Comparison of ENCODE assay signal across 13 mouse cellular contexts in genomic region chr1:133821144-133821543, GRCm38 (mm10). TPM values are rescaled to one million over a fixed set of nuclear protein-coding genes. Genes with fewer than 3 reads are reported as not detected.
DNase-seq lines count a peak whose midpoint lies in the region; ATAC-seq and TF ChIP-seq lines count a peak whose summit lies in the region.
"Had no signal": no experiment of that assay in that cellular context is flagged by ENCODE, and none has a peak within 500 bp of the region (broad histone marks: within the 10 kb centered on the region; RNA-seq: fewer than 3 reads in every experiment).

No protein-coding gene starts in this region.

- H3K4me3 ChIP-seq in hindbrain, embryonic 10.5 days, result no peak overlapping the region
- H3K4me3 ChIP-seq in hindbrain, postnatal 0 days (ENCODE audit: low read length), result no peak overlapping the region
- no peak overlapping the region for H3K4me3 ChIP-seq in embryonic facial prominence, embryonic 10.5 days
- no peak overlapping the region for H3K4me3 ChIP-seq in intestine, embryonic 15.5 days (replicated peaks)
- H3K4me3 ChIP-seq: limb, embryonic 15.5 days; myocyte had no signal

- no peak overlapping the region for H3K9ac ChIP-seq in hindbrain, postnatal 0 days (replicated peaks; ENCODE audit: low read length)
- H3K9ac ChIP-seq in intestine, embryonic 15.5 days, result no peak overlapping the region
- H3K9ac ChIP-seq: hindbrain, embryonic 14.5 days; limb, embryonic 15.5 days had no signal

- no peak overlapping the region for H3K4me2 ChIP-seq in hindbrain, postnatal 0 days (ENCODE audit: low read depth, low read length)
- H3K4me2 ChIP-seq in intestine, embryonic 15.5 days (replicated peaks), result no peak overlapping the region
- H3K4me2 ChIP-seq: hindbrain, embryonic 14.5 days; limb, embryonic 15.5 days had no signal

- no peak for DNase-seq in hindbrain, embryonic 10.5 days (ENCODE audit: low spot score)
- no peak for DNase-seq in hindbrain, postnatal 0 days (ENCODE audit: low spot score)
- peak; percentile 27 to 31 for DNase-seq in B cell, adult 2 months
- no peak for DNase-seq in embryonic facial prominence, embryonic 10.5 days (ENCODE audit: low spot score)
- DNase-seq in naive thymus-derived CD4-positive, alpha-beta T cell, adult 2 months (ENCODE audit: low read depth), result peak; percentile 66
- DNase-seq in adrenal gland, adult (ENCODE audit: inconsistent age in 2 of 2, low spot score in 1 of 2), result no peak
- DNase-seq in layer of hippocampus, postnatal 14 days (ENCODE audit: low spot score in 2 of 2), result no peak
- DNase-seq: cerebellum, postnatal 14 days had no signal

- H3K27ac ChIP-seq in hindbrain, embryonic 10.5 days, result peak overlapping the region; percentile 68
- no peak overlapping the region for H3K27ac ChIP-seq in hindbrain, postnatal 0 days
- H3K27ac ChIP-seq in embryonic facial prominence, embryonic 10.5 days (replicated peaks), result peak overlapping the region; percentile 41
- H3K27ac ChIP-seq in intestine, embryonic 15.5 days, result no peak overlapping the region
- H3K27ac ChIP-seq: hindbrain, embryonic 14.5 days; limb, embryonic 15.5 days; macrophage had no signal

- H3K4me1 ChIP-seq in hindbrain, embryonic 10.5 days (replicated peaks), result peaks cover 43% of the 10 kb centered on the region
- peaks cover 7% of the 10 kb centered on the region; the same call in 1 of the 2 replicates for H3K4me1 ChIP-seq in hindbrain, postnatal 0 days (ENCODE audit: insufficient read depth, low read length)
- peaks cover 35% of the 10 kb centered on the region for H3K4me1 ChIP-seq in embryonic facial prominence, embryonic 10.5 days
- peaks cover 14% of the 10 kb centered on the region; the same call in 1 of the 2 replicates for H3K4me1 ChIP-seq in intestine, embryonic 15.5 days (replicated peaks)

- no peaks in the 10 kb centered on the region for H3K9me3 ChIP-seq in hindbrain, embryonic 10.5 days
- no peaks in the 10 kb centered on the region for H3K9me3 ChIP-seq in hindbrain, postnatal 0 days (ENCODE audit: low read length)
- no peaks in the 10 kb centered on the region for H3K9me3 ChIP-seq in embryonic facial prominence, embryonic 10.5 days
- H3K9me3 ChIP-seq in intestine, embryonic 15.5 days, result no peaks in the 10 kb centered on the region
- H3K9me3 ChIP-seq: limb, embryonic 15.5 days had no signal

- no peaks in the 10 kb centered on the region for H3K36me3 ChIP-seq in hindbrain, embryonic 10.5 days
- no peaks in the 10 kb centered on the region for H3K36me3 ChIP-seq in hindbrain, postnatal 0 days (ENCODE audit: insufficient read depth, low read length)
- H3K36me3 ChIP-seq in embryonic facial prominence, embryonic 10.5 days (replicated peaks), result no peaks in the 10 kb centered on the region
- no peaks in the 10 kb centered on the region for H3K36me3 ChIP-seq in intestine, embryonic 15.5 days
- H3K36me3 ChIP-seq: limb, embryonic 15.5 days had no signal

- 61% methylated on average over 5 of the region's 5 CpGs for WGBS in hindbrain, embryonic 10.5 days
- WGBS in hindbrain, postnatal 0 days, result 58% methylated on average over 5 of the region's 5 CpGs
- 41% methylated on average over 5 of the region's 5 CpGs for WGBS in embryonic facial prominence, embryonic 10.5 days
- 55% methylated on average over 5 of the region's 5 CpGs for WGBS in intestine, embryonic 15.5 days

- ATAC-seq in hindbrain, postnatal 0 days, result no peak
- no peak for ATAC-seq in intestine, embryonic 15.5 days

- H3K27me3 ChIP-seq in hindbrain, embryonic 10.5 days (ENCODE audit: insufficient read depth, poor library complexity, severe bottlenecking), result peaks cover 30% of the 10 kb centered on the region
- H3K27me3 ChIP-seq in hindbrain, postnatal 0 days (ENCODE audit: insufficient read depth, low read length), result no peaks in the 10 kb centered on the region
- peaks cover 25% of the 10 kb centered on the region for H3K27me3 ChIP-seq in embryonic facial prominence, embryonic 10.5 days (replicated peaks; ENCODE audit: low read depth, poor library complexity, severe bottlenecking)
- H3K27me3 ChIP-seq in intestine, embryonic 15.5 days (replicated peaks), result no peaks in the 10 kb centered on the region
- H3K27me3 ChIP-seq: limb, embryonic 15.5 days had no signal

- no peak for TF ChIP-seq CTCF in hindbrain, postnatal 0 days (IDR thresholded peaks at IDR 0.05; ENCODE audit: low read depth)

RNA-seq across cellular contexts. Expression of gene Atp2b4, which starts 20.3 kb away (rescaled TPM):
- polyA plus RNA-seq in hindbrain, embryonic 10.5 days (2016; fragmentation: Nextera tagmentation; extraction: Ambion mirVana), result 4.2 and 4.6 TPM in 2 replicates
- total RNA-seq in hindbrain, postnatal 0 days (2014; rRNA removed), result 56.6 and 57.3 TPM in 2 replicates
- polyA plus RNA-seq in hindbrain, postnatal 0 days (2015; fragmentation: Nextera tagmentation; extraction: Ambion mirVana), result 13.2 and 13.4 TPM in 2 replicates
- 4.7 and 5.2 TPM in 2 replicates for polyA plus RNA-seq in embryonic facial prominence, embryonic 10.5 days (2016; fragmentation: Nextera tagmentation; extraction: Ambion mirVana)
- polyA plus RNA-seq in intestine, embryonic 15.5 days (2015; fragmentation: Nextera tagmentation; extraction: Ambion mirVana), result 18.2 and 19.9 TPM in 2 replicates
- 10 to 100 TPM; 62.9 to 67.4 TPM for total RNA-seq in layer of hippocampus, postnatal 14 days (2021)

Comparison
In these comparisons a context has a peak if more than half of its experiments do, and no peak if none do; other contexts are left out.
1. H3K27ac ChIP-seq: peak in hindbrain, embryonic 10.5 days (single experiment) and embryonic facial prominence, embryonic 10.5 days (single experiment); none in hindbrain, postnatal 0 days (single experiment) and intestine, embryonic 15.5 days (single experiment).
2. DNase-seq: peak in B cell, adult 2 months (2 of 2) and naive thymus-derived CD4-positive, alpha-beta T cell, adult 2 months (single experiment); none in hindbrain, embryonic 10.5 days (single experiment), hindbrain, postnatal 0 days (single experiment), embryonic facial prominence, embryonic 10.5 days (single experiment), adrenal gland, adult (0 of 2) and layer of hippocampus, postnatal 14 days (0 of 2).